Mouse (Mus musculus): ENCODE data around the gene Gm44502. TPM values are rescaled to one million over a fixed set of nuclear protein-coding genes. Genes with fewer than 3 reads are reported as not detected.
A peak's percentile ranks its signal among the peaks of the same experiment; 100 is the strongest.

The Gm44502 gene
- polyA plus RNA-seq, 1 experiment, result 2.1 TPM

DNA sequence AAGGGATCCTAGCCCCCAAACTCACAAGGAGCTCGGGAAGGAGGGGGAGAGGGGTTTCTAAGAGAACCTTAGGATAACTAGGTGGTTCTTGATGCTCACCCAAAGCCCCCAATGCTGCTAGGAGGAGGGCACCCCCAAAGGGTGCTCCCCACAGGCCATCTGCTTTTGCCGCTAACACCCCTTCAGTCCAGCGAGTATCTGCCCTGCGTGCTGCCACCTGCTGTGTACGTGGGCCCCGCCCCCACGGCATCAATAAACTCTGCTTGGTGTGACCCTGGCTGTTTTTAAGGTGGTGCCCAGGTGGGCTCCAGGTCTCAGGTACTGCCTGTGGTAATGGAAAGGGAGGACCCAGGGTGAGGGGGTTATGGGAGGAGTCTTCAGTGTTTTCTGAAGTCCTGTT lies 32.7 kb upstream of the Gm44502 start:
- no peak overlapping the region for H3K27ac ChIP-seq (replicated peaks; ENCODE audit: low read depth, low read length)
- H3K4me3 ChIP-seq (ENCODE audit: insufficient read depth, low read depth, low read length), result no peak overlapping the region
- no peaks in the 10 kb centered on the region for H3K4me1 ChIP-seq (ENCODE audit: control insufficient read depth, insufficient read depth, insufficient read length, low read length)

- Histone ChIP-seq H3K4me1 (ENCODE audit: control insufficient read depth, insufficient read depth, insufficient read length, low read length) (no peaks in the 10 kb centered on the region), H3K27ac (replicated peaks; ENCODE audit: low read depth, low read length) (no peak overlapping the region)
These were observed 31.8 kb upstream of the Gm44502 start for GRCm38 (mm10) chr15:89461321-89461720.

GRCm38 (mm10) chr15:89460298-89460697 lies 30.8 kb upstream of the Gm44502 start:
- no peaks in the 10 kb centered on the region for H3K4me1 ChIP-seq (ENCODE audit: control insufficient read depth, insufficient read depth, insufficient read length, low read length)
- no peak overlapping the region for H3K4me3 ChIP-seq (ENCODE audit: insufficient read depth, low read depth, low read length)
- H3K27ac ChIP-seq (replicated peaks; ENCODE audit: low read depth, low read length), result no peak overlapping the region

More at GRCm38 (mm10) chr15:89461321-89461720, 31.8 kb upstream of the Gm44502 start:
- H3K4me3 ChIP-seq (ENCODE audit: insufficient read depth, low read depth, low read length), result no peak overlapping the region

- Histone ChIP-seq H3K4me1 (ENCODE audit: control insufficient read depth, insufficient read depth, insufficient read length, low read length) (no peaks in the 10 kb centered on the region), H3K4me3 (ENCODE audit: insufficient read depth, low read depth, low read length) (no peak overlapping the region), H3K27ac (replicated peaks; ENCODE audit: low read depth, low read length) (no peak overlapping the region)
These were observed 30.3 kb upstream of the Gm44502 start for GRCm38 (mm10) chr15:89459821-89460220.

DNA sequence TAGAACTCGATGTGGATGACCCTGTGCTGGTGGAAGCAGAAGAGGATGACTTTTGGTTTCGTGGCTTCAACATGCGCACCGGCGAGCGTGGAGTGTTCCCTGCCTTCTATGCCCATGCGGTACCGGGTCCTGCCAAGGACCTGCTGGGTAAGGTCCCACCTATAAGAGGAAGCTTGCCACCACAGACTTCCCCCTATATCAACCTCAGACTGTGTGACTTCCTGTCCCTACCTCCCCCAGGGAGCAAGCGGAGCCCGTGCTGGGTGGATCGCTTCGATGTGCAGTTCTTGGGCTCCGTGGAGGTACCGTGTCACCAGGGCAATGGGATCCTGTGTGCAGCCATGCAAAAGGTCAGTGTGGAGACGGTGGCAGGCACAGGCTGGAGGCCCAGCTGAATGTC lies 29.4 kb upstream of the Gm44502 start:
- Histone ChIP-seq H3K4me1 (ENCODE audit: control insufficient read depth, insufficient read depth, insufficient read length, low read length) (0 out of 2 replicates have a peak, but pooled peaks cover 3% of the 10 kb centered on the region), H3K27ac (replicated peaks; ENCODE audit: low read depth, low read length) (no peak overlapping the region), H3K4me3 (ENCODE audit: insufficient read depth, low read depth, low read length) (no peak overlapping the region)

DNA sequence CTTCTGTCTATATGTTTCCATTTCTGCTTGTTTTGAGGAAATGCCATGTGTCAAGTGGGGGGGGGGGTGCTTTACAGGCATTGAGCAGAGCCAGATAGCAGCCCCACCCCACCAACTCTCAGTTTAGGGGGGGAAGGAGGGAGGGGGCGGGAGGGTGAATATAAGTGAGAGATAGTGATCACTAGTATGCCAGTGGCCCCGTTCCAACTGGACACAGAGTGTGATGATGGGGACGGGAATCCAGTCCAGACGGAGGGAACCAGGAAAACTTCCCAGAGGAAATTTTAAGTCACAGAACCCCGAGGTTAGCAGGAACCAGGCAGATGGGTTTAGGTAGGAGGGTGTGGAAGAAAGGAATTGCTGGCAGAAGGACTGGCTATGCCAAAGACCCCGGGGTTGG lies 26.1 kb upstream of the Gm44502 start:
- Histone ChIP-seq H3K4me3 (ENCODE audit: insufficient read depth, low read depth, low read length) (no peak overlapping the region), H3K4me1 (ENCODE audit: control insufficient read depth, insufficient read depth, insufficient read length, low read length) (0 out of 2 replicates have a peak, but pooled peaks cover 3% of the 10 kb centered on the region), H3K27ac (replicated peaks; ENCODE audit: low read depth, low read length) (no peak overlapping the region)

DNA sequence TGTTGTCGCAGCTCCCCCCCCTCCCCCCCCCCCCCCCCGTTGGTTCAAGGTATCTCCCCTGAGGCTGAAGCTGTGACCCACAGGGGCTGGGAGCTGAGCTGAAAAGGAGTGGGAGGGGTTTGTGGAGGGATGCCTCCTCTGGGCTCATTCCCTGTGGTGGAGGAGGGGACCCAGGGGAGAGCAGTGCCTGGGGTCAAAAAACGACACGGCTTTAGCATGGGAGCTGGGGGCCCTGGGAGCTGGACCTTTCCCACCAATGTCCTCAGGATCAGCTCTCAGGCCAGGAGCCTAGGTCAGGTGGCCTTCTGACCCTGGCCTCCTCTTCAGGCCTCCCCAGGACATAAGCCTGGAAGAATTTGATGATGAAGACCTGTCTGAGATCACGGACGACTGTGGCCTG lies 25.4 kb upstream of the Gm44502 start:
- Histone ChIP-seq H3K4me1 (ENCODE audit: control insufficient read depth, insufficient read depth, insufficient read length, low read length) (0 out of 2 replicates have a peak, but pooled peaks cover 3% of the 10 kb centered on the region), H3K27ac (replicated peaks; ENCODE audit: low read depth, low read length) (no peak overlapping the region), H3K4me3 (ENCODE audit: insufficient read depth, low read depth, low read length) (no peak overlapping the region)

DNA sequence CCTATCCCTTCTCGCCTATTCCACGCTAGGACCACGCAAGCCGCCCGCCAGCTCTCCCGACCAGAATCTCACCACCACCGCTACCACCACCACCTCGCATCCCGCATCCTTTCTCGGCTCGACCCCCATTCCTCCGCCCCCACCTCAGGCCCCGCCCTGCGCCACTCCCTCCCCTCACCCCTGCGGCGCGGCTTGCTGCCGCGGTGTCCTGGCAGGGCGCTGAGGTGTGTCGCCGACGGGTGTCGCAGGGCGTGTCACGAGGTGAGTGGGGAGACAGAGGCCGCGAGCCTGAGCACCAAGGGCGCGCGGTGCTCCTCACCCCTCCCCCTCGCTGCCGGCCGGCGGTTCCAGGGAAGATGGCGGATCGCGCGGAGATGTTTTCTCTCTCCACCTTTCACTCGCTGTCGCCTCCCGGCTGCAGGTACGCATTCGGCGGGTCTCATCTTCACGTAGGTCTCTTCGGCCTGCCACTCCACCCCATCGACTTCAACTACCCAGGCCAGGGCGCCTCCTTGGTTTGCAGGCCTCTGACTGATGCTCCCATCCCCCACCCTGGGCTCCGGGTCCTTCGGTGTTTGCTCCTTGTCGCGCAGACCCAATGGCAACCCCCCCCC lies 24.5 kb upstream of the Gm44502 start, which contains the start of gene Mapk8ip2:
Mapk8ip2 (plus strand) TSS at position 49 of the 614 bp plus-strand sequence.
- no peak within 1 kb of the TSS for H3K27ac ChIP-seq (replicated peaks; ENCODE audit: low read depth, low read length)
- 0 out of 2 replicates have a peak, but pooled peaks cover 3% of the 10 kb centered on the region for H3K4me1 ChIP-seq (ENCODE audit: control insufficient read depth, insufficient read depth, insufficient read length, low read length)
- peak within 1 kb of the TSS; percentile 45 for H3K4me3 ChIP-seq (ENCODE audit: insufficient read depth, low read depth, low read length)

DNA sequence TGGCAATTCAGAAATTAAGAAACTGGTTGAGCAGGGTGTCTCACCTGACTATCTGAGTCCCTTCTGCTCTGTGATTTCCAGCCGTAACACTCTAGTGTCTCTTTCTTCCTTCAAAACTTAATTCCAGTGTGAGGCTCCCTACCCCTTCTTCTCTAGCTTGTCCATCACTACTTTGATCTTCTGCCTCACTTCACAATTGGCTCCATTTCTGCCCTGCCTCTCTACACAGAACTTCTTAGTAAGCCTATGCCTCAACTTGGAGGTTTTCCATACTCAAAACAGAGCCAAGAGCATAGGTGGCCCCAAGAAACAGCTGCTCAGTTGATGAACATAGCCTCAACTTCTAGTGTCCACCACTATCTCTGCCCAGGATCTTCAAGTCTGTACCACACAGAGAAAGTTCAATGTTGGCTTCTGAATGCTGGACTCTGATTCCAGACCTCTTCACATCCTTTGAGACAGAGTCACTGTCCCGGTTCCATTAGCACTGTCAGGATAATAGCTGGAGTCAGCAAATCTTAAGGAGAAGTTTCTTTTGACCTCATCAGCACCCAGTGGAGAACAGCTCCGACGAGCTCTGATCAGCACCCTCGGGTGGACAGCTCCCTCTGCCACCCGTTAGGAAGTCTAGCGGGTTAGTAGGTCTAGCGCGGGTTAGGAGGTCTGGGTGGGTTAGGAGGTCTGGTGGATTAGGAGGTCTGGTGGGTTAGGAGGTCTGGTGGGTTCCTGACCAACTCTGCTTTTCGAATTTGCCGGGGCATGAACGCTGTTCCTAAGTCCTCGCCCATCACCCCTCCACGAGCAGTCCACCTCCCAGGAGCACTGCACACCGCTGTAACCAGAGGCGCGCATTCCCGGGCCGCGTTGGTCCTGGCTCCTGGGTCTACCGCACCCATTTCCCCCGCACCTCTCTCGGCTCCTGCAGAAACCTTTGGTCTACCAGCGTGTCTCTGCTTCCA lies 23.7 kb upstream of the Gm44502 start:
- no peak overlapping the region for H3K27ac ChIP-seq (replicated peaks; ENCODE audit: low read depth, low read length)
- H3K4me3 ChIP-seq (ENCODE audit: insufficient read depth, low read depth, low read length), result no peak overlapping the region
- 0 out of 2 replicates have a peak, but pooled peaks cover 3% of the 10 kb centered on the region for H3K4me1 ChIP-seq (ENCODE audit: control insufficient read depth, insufficient read depth, insufficient read length, low read length)

- no peak overlapping the region for H3K4me3 ChIP-seq (ENCODE audit: insufficient read depth, low read depth, low read length)
- H3K27ac ChIP-seq (replicated peaks; ENCODE audit: low read depth, low read length), result no peak overlapping the region
- H3K4me1 ChIP-seq (ENCODE audit: control insufficient read depth, insufficient read depth, insufficient read length, low read length), result no peaks in the 10 kb centered on the region
These were observed 13.1 kb upstream of the Gm44502 start for GRCm38 (mm10) chr15:89442486-89443070.

DNA sequence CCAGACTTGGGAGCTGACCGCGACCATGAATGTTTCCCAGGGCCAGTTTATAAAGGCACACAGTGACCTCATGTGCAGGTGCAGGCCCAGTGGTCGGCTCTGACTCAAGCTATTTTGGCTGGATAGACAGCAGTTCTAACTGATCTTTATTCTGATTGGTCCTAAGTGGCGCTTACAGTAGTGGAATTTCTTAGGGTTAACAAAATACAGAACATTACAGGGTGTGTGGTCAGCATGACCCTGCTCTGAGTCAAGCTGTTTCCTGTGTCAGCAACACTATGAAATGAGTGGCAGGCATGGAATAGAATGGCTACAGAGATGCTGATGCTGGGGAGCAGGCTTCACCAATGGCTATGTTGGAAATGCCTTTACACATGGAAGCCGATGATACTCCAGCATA lies 6.4 kb upstream of the Gm44502 start:
- H3K4me3 ChIP-seq (ENCODE audit: insufficient read depth, low read depth, low read length), result no peak overlapping the region
- H3K4me1 ChIP-seq (ENCODE audit: control insufficient read depth, insufficient read depth, insufficient read length, low read length), result peaks cover 5% of the 10 kb centered on the region; the same call in 1 of the 2 replicates
- no peak overlapping the region for H3K27ac ChIP-seq (replicated peaks; ENCODE audit: low read depth, low read length)

DNA sequence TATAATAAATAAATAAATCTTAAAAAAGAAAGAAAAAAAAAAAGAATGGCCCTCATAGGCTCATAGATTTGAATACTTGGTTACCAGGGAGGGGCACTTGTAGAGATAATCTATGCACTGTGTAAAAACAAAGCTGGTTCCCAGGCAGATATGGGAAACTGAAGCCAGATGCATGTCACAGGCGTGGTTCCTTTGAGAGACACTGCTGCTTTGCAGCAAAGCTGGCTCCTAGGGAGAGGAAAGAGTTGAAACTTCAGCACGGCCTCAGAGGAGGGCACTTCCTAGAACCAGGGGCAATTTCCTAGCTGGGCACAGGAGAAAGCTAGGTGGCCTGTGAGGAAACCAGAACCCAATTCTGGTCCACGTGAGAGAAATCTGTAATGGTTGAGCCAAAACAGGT lies 4.6 kb upstream of the Gm44502 start:
- Histone ChIP-seq H3K4me3 (ENCODE audit: insufficient read depth, low read depth, low read length) (no peak overlapping the region), H3K4me1 (ENCODE audit: control insufficient read depth, insufficient read depth, insufficient read length, low read length) (peaks cover 5% of the 10 kb centered on the region; the same call in 1 of the 2 replicates), H3K27ac (replicated peaks; ENCODE audit: low read depth, low read length) (no peak overlapping the region)

- Histone ChIP-seq H3K4me3 (ENCODE audit: insufficient read depth, low read depth, low read length) (no peak overlapping the region), H3K27ac (replicated peaks; ENCODE audit: low read depth, low read length) (peak overlapping the region; percentile 64), H3K4me1 (ENCODE audit: control insufficient read depth, insufficient read depth, insufficient read length, low read length) (peaks cover 5% of the 10 kb centered on the region; the same call in 1 of the 2 replicates)
These were observed 3.5 kb upstream of the Gm44502 start for GRCm38 (mm10) chr15:89432946-89433345.

GRCm38 (mm10) chr15:89431806-89432205 lies 2.3 kb upstream of the Gm44502 start:
- peak overlapping the region; percentile 92 for H3K27ac ChIP-seq (replicated peaks; ENCODE audit: low read depth, low read length)
- H3K4me1 ChIP-seq (ENCODE audit: control insufficient read depth, insufficient read depth, insufficient read length, low read length), result peaks cover 5% of the 10 kb centered on the region; the same call in 1 of the 2 replicates
- no peak overlapping the region for H3K4me3 ChIP-seq (ENCODE audit: insufficient read depth, low read depth, low read length)

- Histone ChIP-seq H3K4me3 (ENCODE audit: insufficient read depth, low read depth, low read length) (peak overlapping the region; percentile 13), H3K27ac (replicated peaks; ENCODE audit: low read depth, low read length) (peak overlapping the region; percentile 92), H3K4me1 (ENCODE audit: control insufficient read depth, insufficient read depth, insufficient read length, low read length) (peaks cover 5% of the 10 kb centered on the region; the same call in 1 of the 2 replicates)
These were observed 1.8 kb upstream of the Gm44502 start for GRCm38 (mm10) chr15:89431271-89431670.

All from brown adipose tissue, adult 24 weeks (tissue).